Mouse (Mus musculus): Measurements from ENCODE around the gene Mgp.

- TF ChIP-seq USF1 (IDR thresholded peaks at IDR 0.05; ENCODE audit: low read depth) (no peak), CTCF (IDR thresholded peaks at IDR 0.05; ENCODE audit: control insufficient read depth, insufficient read depth, insufficient read length) (no peak), MAX (IDR thresholded peaks at IDR 0.05) (no peak), MYOG (IDR thresholded peaks at IDR 0.05; ENCODE audit: control insufficient read depth, extremely low read depth, insufficient read length) (no peak), FOSL1 (IDR thresholded peaks at IDR 0.05; ENCODE audit: insufficient read depth, low read length, poor library complexity, severe bottlenecking) (no peak), MYOD1 (IDR thresholded peaks at IDR 0.05; ENCODE audit: control insufficient read depth, insufficient read length, low read depth) (no peak)
These were observed 37.2 kb upstream of the Mgp start for GRCm38 (mm10) chr6:136912751-136913265.
